In genomic region chr2:33884623-33885263, GRCm38 (mm10) we compare ENCODE assay signal across 7 mouse cellular contexts. TPM values are rescaled to one million over a fixed set of nuclear protein-coding genes. Genes with fewer than 3 reads are reported as not detected.
DNase-seq lines count a peak whose midpoint lies in the region; ATAC-seq and TF ChIP-seq lines count a peak whose summit lies in the region.

No protein-coding gene starts in this region.

- no peaks in the 10 kb centered on the region for H3K9me3 ChIP-seq in embryonic facial prominence, embryonic 14.5 days (ENCODE audit: control insufficient read depth, low read length)
- H3K9me3 ChIP-seq in midbrain, embryonic 12.5 days: no peaks in the 10 kb centered on the region

- peak; percentile 27; the same call in 1 of the 2 replicates for ATAC-seq in embryonic facial prominence, embryonic 14.5 days (ENCODE audit: low read depth)
- ATAC-seq in midbrain, embryonic 12.5 days (ENCODE audit: low FRiP score, low read depth): no peak

- DNase-seq in left cerebral cortex, adult 2 months (ENCODE audit: extremely low spot score in 1 of 2, low spot score in 2 of 2): peak in 1 of 2 experiments; percentile 25
- no peak for DNase-seq in left cerebral cortex, postnatal 10 days (ENCODE audit: extremely low spot score in 1 of 2, low spot score in 2 of 2)
- peak; percentile 63 for DNase-seq in embryonic facial prominence, embryonic 14.5 days (ENCODE audit: low spot score)
- peak; percentile 45 for DNase-seq in heart, postnatal 10 days
- DNase-seq in layer of hippocampus, adult 9-11 months: no peak
- no peak for DNase-seq in cerebellum, postnatal 36 days

- no peaks in the 10 kb centered on the region for H3K27me3 ChIP-seq in embryonic facial prominence, embryonic 14.5 days (replicated peaks; ENCODE audit: control insufficient read depth, insufficient read depth, low read length)
- H3K27me3 ChIP-seq in midbrain, embryonic 12.5 days: no peaks in the 10 kb centered on the region

- H3K4me2 ChIP-seq in embryonic facial prominence, embryonic 14.5 days (ENCODE audit: low read depth, low read length): no peak overlapping the region; the same call in 1 of the 2 replicates
- H3K4me2 ChIP-seq in midbrain, embryonic 12.5 days (replicated peaks): peak overlapping the region; percentile 89

- 77% methylated on average over 7 of the region's 7 CpGs for WGBS in embryonic facial prominence, embryonic 14.5 days
- 90% methylated on average over 7 of the region's 7 CpGs for WGBS in midbrain, embryonic 12.5 days

- H3K27ac ChIP-seq in left cerebral cortex, adult 2 months: peak overlapping the region; percentile 9; the same call in 1 of the 2 replicates
- no peak overlapping the region for H3K27ac ChIP-seq in embryonic facial prominence, embryonic 14.5 days (replicated peaks; ENCODE audit: low read depth, low read length)
- H3K27ac ChIP-seq in midbrain, embryonic 12.5 days (replicated peaks): 0 out of 2 replicates have a peak overlapping the region, but pooled peaks have one; percentile 99

- no peak; the same call in 1 of the 2 replicates for TF ChIP-seq CTCF in left cerebral cortex, adult 2 months (IDR thresholded peaks at IDR 0.05)

- intact Hi-C loops in left cerebral cortex, adult 2 months (cut with DNase I): no loop called here
- intact Hi-C loops in left cerebral cortex, postnatal 10 days (cut with DNase I): no loop called here
- intact Hi-C loops in heart, postnatal 10 days (cut with DNase I): loop anchor here (1.0 kb wide), 1 partner anchor 21 kb away; no protein-coding TSS in a partner anchor

- no peak overlapping the region for H3K4me3 ChIP-seq in left cerebral cortex, adult 2 months
- H3K4me3 ChIP-seq in embryonic facial prominence, embryonic 14.5 days (ENCODE audit: low read depth, low read length): no peak overlapping the region
- H3K4me3 ChIP-seq in midbrain, embryonic 12.5 days: peak overlapping the region; percentile 9; the same call in 1 of the 2 replicates

- no peak overlapping the region for H3K9ac ChIP-seq in embryonic facial prominence, embryonic 14.5 days (ENCODE audit: low read depth, low read length)
- H3K9ac ChIP-seq in midbrain, embryonic 12.5 days (replicated peaks): no peak overlapping the region

- H3K4me1 ChIP-seq in embryonic facial prominence, embryonic 14.5 days (ENCODE audit: control insufficient read depth, insufficient read depth, low read length): peaks cover 20% of the 10 kb centered on the region
- peaks cover 60% of the 10 kb centered on the region for H3K4me1 ChIP-seq in midbrain, embryonic 12.5 days

- H3K36me3 ChIP-seq in embryonic facial prominence, embryonic 14.5 days (ENCODE audit: control insufficient read depth, insufficient read depth, low read length): 0 out of 2 replicates have a peak, but pooled peaks cover 4% of the 10 kb centered on the region
- no peaks in the 10 kb centered on the region for H3K36me3 ChIP-seq in midbrain, embryonic 12.5 days

RNA-seq across cellular contexts. Expression of gene Mvb12b, which starts 3.0 kb away (rescaled TPM):
- 10 to 100 TPM; 74.6 to 78.4 TPM for total RNA-seq in left cerebral cortex, adult 2 months (2021)
- total RNA-seq in left cerebral cortex, postnatal 10 days (2021): 100 to 1,000 TPM; 108 to 114 TPM
- 14.1 and 16.3 TPM in 2 replicates for polyA plus RNA-seq in embryonic facial prominence, embryonic 14.5 days (2014; fragmentation: Nextera tagmentation; extraction: Ambion mirVana)
- 10 to 100 TPM; 26.1 to 26.8 TPM for total RNA-seq in heart, postnatal 10 days (2021)
- 55.6 and 58.3 TPM in 2 replicates for polyA plus RNA-seq in midbrain, embryonic 12.5 days (2016; fragmentation: Nextera tagmentation; extraction: Ambion mirVana)

Comparison
In these comparisons a context has a peak if more than half of its experiments do, and no peak if none do; other contexts are left out.
1. DNase-seq: peak in embryonic facial prominence, embryonic 14.5 days (single experiment) and heart, postnatal 10 days (2 of 2); none in left cerebral cortex, postnatal 10 days (0 of 2), layer of hippocampus, adult 9-11 months (single experiment) and cerebellum, postnatal 36 days (0 of 2).